Mouse (Mus musculus): Measurements from ENCODE around the gene 1700030K09Rik. TPM values are rescaled to one million over a fixed set of nuclear protein-coding genes. Genes with fewer than 3 reads are reported as not detected.

The 1700030K09Rik gene
- 9.3 TPM for polyA plus RNA-seq (2017; shearing (Covaris generic))

DNA sequence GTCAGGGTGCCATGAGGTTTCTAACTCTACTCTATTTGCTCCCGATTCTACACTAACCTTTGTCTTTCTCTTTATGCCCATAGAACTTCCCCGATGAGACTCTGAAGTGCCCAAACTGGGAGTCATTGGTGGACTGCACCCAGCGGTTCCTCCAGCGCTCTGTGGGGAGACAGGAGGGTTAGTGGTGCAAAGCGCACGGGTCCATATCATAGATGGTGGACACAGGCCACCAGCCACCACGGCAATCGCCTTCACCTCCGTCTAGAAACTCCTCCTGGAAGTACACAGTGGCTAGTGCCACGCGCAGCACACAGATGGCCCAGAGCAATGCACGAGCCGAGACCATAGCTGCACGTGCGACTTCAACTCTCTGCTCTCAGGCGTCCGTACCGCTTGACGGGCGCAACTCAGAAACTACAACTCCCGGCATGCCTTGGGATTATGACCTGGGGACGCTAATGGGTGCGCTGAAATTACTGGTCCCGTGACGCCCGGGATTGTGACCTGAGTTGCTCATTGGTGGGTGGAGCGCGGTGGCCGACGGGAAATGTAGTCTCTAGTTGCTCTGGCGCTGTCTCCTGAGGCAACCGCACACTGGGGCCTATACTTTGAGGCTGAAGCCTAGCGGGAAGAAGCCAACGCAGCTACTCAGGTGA, at the start of gene 1700030K09Rik, which contains the start of gene Calr3:
Gene 1700030K09Rik (plus strand): TSS at position 543 of the 656 bp plus-strand sequence.
Gene Calr3 (minus strand): TSS at position 533 of the 656 bp plus-strand sequence.

DNA sequence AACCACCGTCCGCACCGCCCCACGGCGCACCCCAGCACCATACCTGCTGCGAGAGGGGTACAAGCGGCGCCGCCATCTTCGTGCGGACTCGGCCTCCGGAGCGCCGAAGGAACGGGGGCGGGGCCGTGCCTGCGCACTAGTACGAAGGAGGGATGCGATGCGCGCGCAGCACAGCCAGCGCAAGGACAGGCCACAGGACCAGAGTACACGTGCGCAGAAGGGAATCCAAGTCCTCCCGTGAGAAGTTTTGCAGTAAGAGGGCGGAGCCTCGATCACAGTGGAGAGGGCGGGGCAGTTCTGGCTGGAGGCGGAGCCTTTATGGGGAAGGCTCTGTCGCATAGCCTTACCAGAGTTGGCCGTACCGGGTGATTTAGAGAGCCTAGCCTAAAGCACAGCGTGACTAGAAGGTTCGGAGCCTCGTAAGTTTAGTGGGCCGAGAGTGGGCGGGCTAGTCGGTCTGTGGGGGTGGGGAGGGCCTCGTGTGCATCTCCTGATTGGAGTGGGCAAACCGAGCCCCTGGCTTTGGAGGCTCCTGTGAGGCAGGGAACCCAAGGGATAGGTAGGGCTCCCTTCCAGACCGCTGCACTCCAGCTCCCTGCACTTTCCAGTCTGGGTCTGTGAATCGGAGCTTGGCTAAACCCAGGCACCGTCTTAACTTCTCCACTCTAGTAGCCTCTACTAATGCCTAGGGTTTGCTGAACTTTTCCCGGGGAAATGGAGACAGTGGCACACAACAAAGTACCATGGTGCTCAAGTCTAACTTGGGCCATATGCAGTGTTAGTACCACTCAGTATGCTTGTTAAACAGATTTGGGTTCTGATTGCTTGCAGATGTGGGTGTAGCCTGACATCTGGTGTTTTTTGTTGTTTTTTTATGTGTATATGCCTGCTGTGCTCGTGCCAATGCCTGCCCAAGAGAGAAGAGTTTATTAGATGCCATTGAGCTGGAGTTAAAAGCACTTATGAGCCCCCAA, 22.0 kb upstream of the 1700030K09Rik start, which contains the start of gene Eps15l1:
Gene Eps15l1 (minus strand): TSS at position 99 of the 974 bp plus-strand sequence.

DNA sequence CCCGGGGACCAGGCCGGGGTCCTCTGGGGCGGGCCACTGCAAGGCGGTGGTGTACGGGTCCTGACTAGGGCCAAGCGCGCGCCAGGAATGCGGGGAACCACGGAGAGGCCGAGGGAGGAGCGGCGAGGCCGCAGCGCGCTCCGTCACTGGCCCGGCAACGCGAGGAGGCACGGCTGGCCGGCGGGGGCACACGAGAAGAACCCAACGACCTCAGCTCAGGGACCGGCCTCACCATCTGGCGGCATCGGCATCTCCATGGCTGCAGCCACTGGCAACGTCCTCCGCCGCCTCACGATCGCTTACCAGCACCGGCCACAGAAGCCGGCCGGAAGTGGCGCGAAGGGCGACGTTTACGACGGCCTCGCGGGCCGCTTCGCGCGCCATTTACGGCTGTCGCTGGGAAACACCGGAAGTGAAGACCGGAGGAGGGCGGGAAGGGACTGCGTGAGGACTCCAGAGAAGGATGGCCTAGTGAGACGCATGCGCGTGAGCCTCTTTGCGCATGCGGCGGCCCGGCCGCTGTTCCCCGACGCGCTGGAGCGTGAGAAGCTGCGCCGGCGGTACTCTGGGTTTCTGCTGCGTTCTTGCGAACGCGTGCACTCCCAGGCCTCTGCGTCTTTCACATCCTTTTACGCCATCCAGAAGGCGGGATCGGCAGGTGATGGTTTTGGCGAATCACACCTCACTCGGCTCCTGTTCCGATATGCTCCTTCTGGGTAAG, 31.3 kb downstream of the 1700030K09Rik start, which contains the start of gene Cherp:
Gene Cherp (minus strand): TSS at position 401 of the 721 bp plus-strand sequence.

DNA sequence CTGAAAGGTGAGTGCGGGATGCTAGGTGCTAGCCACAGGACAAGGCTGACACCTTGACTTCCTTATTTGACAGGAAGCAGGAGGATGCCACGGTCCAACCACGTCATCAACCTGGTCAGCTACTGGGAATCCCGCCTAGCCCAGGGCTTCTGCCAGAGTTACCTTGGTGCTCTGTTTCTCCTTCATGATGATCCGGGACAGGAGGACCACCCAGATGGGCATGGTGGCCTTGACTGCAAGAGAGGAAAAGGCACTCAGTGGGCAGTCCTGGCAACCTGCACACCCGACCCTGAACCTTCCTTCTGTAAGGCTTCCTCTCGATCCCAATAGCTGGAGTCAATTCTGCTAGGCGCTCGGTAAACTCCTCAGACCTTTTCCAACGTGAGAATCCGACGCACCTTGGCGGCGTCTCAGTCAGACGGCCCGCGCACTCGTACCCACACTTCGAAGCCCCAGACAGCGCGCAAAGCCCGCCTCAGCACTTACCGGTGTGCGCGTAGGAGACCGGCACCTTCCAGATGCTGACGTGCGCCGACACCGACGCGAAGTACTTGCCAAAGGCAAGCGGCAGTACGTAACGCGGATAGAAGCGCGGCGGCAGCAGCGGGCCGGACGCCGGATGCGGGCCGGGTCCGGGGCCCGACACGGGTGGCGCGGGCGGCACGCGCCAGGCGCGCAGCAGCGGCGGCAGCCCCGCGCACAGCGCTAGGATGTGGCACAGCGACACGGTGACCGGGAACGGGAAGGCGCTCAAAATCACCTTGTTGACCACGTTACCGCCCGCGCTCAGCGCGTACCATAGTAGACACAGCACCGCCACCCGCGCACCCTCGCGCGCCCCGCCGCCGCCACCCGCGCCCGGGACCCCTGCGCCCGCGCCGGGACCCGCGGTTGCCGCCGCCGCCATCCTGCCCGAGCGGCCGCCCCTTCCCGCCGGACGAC, 48.3 kb downstream of the 1700030K09Rik start, which contains the start of gene Slc35e1:
Gene Slc35e1 (minus strand): TSS at position 935 of the 942 bp plus-strand sequence.

Other genes with a start within 250 kb of the 1700030K09Rik start
- gene Cib3, start 231.0 kb upstream of the 1700030K09Rik start, polyA plus RNA-seq (2017; shearing (Covaris generic)), result not detected
- gene Gm11034, start 230.2 kb upstream of the 1700030K09Rik start, polyA plus RNA-seq (2017; shearing (Covaris generic)), result not detected
- gene Fam32a, start 224.2 kb upstream of the 1700030K09Rik start, polyA plus RNA-seq (2017; shearing (Covaris generic)), result 124 TPM
- 191 TPM for gene Ap1m1, start 203.9 kb upstream of the 1700030K09Rik start, polyA plus RNA-seq (2017; shearing (Covaris generic))
- gene Gm10282, start 138.6 kb upstream of the 1700030K09Rik start, polyA plus RNA-seq (2017; shearing (Covaris generic)), result 3.6 TPM
- gene Klf2, start 124.8 kb upstream of the 1700030K09Rik start, polyA plus RNA-seq (2017; shearing (Covaris generic)), result 663 TPM
- gene Eps15l1, start 22.4 kb upstream of the 1700030K09Rik start, polyA plus RNA-seq (2017; shearing (Covaris generic)), result 55.7 TPM
- gene Calr3, start within 50 bp of the 1700030K09Rik start, polyA plus RNA-seq (2017; shearing (Covaris generic)), result 0.81 TPM
- gene Cherp, start 31.3 kb downstream of the 1700030K09Rik start, polyA plus RNA-seq (2017; shearing (Covaris generic)), result 109 TPM
- gene Slc35e1, start 48.7 kb downstream of the 1700030K09Rik start, polyA plus RNA-seq (2017; shearing (Covaris generic)), result 54.4 TPM
- gene Med26, start 104.4 kb downstream of the 1700030K09Rik start, polyA plus RNA-seq (2017; shearing (Covaris generic)), result 19.1 TPM
- gene Smim7, start 127.2 kb downstream of the 1700030K09Rik start, polyA plus RNA-seq (2017; shearing (Covaris generic)), result 57.7 TPM
- gene Tmem38a, start 128.2 kb downstream of the 1700030K09Rik start, polyA plus RNA-seq (2017; shearing (Covaris generic)), result 2.4 TPM
- 0.08 TPM for gene Nwd1, start 202.8 kb downstream of the 1700030K09Rik start, polyA plus RNA-seq (2017; shearing (Covaris generic))

Data from CD4-positive, CD25-positive, alpha-beta regulatory T cell (primary cell).